Mouse (Mus musculus) left cerebral cortex, adult 8-10 months (tissue): ENCODE results near the gene Fam83e. TPM values are rescaled to one million over a fixed set of nuclear protein-coding genes. Genes with fewer than 3 reads are reported as not detected.

Experiments used
- DNase-seq, 2 experiments: peaks; one replicate each; pipeline ENCODE4 v3.0.0; 2022; ENCODE audit warnings: low spot score in 2 of 2
- total RNA-seq, 4 experiments: library from RNA; stranded (reverse); gene quantifications; 2 replicates each; pipeline ENCODE4 v1.2.4; 2022

The Fam83e gene
- total RNA-seq, 4 experiments from 2014 or later, result 0.14 TPM; not detected in 3

DNA sequence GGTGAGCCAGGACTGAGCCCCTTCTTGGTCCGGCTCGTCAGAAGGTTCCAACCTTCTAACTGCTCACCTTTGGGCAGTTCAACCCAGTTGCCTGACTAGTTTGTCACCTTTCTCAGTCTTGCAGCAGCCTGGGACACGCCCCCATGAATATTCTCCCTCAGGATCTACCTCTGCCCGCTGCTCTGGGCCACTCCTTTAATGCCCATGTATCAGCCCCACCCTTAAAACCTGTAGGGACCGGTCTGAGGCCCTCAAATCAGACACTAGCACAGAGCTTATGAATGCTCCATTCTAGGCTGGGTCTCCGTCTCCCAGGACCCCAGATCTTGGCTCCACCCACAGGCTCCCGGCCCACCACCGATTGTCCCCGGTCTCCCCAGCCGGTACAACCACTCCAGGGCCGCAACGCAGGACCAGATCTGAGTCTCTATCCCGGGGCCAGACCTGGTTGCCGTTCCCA, 6.4 kb upstream of the Fam83e start:
- no peak for DNase-seq

DNA sequence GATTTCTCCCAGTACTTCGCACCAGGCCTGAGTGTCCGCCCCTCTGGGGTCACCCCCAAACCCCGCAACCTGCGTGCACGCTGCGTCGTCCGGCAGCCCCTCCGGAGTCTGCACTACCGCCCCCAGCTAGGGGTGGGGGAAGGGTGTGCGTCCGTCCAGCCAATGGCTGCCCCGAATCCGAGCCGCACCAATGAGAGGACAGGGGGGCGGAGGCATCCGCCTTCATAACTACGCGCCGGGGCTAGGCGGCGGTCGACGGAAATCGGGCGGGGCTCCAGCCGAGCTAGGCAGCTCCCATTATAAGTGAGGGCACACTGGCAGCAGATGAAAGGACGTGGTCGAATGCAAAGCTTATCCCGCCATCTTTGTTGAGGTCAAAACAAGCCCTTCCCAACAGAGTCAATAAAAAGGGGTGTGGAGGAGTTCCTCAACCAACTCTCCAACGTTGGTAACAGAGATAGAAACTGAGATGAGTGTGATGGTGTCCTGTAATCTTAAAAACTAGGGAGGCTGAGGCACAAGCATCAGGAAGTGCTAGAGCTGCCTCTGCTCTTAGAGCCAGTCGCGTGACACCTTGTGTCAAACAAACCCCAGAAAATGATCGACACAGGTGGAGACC, 5.8 kb upstream of the Fam83e start, which contains the start of gene Rpl18:
TSS of gene Rpl18 (plus strand) at position 368 of the 619 bp plus-strand sequence.
- peak; percentile 88 to 99 for DNase-seq

DNA sequence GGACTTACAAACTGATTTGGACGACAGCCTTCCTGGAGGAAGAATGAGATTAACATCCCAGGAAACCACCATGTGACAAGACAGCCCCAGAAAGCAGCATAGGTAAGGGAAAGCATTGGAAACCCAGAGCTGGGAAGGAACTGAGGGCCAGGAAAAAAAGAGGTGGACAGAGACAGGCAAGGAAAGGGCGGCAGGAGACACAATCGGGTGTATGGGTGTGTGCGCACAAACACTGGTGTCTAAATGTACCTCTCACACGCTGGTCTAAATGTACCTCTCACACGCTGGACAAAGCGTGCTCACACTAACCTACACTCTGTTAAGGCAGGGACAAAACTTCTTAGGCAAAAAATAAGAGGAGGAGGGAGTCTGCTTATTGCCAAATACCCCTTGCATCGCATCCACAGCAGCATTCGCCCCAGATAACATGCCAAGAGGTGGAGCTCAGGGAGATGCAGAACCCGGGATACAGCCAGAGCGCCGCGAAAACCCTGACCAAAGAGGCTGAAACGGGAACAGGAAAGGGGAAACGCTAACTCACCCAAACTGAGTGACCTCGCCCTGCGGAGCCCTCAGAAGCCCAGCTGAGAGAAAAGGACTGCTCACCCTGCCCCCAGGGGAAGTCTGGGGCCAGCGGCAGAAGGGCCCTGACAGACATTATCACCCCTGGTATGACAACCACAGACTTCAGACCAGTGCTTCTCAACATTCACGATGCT, 5.1 kb upstream of the Fam83e start:
- DNase-seq, result no peak

DNA sequence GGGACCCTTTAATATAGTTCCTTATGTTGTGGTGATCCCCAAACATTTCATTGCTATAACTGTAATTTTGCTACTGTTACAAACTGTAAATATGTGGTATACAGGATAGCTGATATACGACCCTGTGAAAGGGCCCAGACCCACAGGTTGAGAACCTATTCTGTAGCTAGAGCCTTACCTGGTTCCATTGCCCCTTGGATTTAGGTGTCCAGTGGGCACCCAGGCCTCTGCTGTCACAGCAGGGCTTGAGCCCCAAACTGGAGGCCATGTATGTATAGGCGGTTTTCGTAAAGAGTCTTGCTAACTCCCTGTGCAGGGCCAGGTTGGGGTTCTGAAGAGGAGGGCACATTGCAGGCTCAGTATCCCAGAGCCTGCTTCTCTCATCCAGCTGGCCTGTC, 4.6 kb upstream of the Fam83e start:
- DNase-seq, result no peak

DNA sequence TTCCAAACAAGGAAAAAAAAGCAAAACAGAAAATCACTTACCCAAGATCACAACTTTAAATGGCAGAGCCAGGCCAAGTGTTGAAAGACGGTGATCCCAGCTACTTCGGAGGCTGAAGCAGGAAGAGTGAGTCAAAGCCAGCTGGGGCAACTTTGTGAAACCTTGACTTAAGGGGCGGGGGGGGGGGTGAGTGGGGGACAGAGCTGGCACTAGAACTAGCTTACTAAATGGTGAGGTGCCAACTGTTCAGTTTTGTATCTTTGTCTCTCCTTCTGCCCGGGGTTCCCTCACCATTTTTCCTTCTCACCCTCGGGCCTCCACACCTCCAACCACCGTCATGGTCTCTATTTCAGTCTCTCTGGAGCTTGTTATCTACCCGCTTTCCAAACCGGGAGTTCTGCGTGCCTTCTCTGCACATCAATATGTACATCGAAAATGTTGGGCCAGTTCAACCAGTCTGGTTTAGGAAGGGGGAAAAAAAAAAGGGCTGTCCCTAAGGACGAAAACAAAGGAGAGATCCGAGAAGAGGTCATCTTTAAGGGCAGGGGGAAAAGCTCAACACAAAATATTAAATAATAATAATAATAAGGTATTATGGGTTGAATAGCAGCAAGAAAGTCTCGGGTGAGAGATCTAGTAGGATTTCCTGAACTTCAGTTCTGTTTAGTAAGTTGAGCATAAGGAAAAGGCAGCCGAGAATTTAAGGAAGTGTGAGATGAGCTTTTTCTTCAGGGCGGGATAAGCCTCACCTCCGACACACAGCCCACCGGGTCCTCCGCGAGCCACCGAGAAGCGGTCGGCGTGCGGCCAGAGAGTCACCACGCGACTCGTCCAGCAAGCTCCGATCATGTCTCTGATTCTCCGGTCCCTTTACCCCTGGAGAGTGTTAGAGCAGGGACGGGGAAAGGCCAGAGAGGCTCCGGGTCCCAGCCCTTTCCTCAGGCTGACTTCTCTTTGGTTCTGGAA, 3.8 kb upstream of the Fam83e start:
- no peak for DNase-seq

DNA sequence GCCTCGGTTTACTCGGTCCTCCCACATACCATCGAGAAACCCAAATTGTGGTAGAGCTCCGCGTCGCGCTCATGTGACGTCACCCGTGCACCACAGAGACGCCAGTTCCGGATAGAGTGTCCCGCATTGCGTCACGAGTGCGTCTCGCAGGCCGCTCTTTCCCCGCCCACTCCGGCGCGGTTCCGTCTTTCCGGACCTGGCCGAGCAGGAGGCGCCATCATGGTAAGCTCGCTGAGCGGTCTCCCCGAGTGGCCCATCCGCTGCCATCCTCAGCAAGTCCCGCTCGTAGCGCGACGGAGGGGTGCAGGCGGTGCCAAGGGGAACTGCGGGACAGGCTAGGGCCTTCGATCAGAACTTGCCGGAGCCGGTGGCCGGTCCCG, 3.1 kb upstream of the Fam83e start, which contains the start of gene Sphk2:
TSS of gene Sphk2 (minus strand) at position 85 of the 380 bp plus-strand sequence.
- DNase-seq, result peak; percentile 98 to 99

DNA sequence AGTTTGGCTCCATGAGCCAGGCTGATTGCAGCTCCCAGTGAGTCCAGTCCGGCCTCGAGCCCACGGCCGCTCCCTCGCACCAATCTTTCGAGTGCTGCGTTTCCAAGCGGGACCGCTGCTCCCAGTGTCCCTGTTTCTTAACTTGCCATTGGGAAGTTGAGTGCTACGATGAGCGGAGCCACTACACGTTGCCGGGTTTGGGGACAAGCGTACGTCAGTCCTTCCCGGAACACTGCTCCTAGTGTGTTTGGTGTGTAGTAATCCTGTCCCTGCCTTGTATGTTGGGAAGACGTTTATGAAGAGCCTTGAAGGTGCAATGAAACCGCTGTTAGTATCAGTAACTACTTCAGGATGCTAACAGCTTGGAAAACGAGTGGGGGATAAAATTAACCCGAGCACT, 2.7 kb upstream of the Fam83e start:
- DNase-seq, result no peak

DNA sequence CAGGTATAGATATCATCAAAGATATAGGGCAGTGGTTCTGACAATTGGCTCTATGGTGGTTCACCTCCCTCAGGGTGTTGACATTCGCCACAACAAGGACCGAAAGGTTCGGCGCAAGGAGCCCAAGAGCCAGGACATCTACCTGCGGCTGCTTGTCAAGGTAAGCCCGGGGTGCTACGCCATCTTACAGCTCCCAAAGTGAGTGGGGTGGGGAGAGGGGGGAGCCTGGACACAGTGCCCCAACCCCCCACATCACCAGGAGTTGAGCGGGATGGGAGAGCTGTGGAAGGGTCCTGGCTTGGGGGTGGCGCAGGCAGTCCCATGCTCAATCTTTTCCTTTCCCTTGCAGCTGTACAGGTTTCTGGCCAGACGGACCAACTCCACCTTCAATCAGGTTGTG, 1.8 kb upstream of the Fam83e start:
- no peak for DNase-seq

DNA sequence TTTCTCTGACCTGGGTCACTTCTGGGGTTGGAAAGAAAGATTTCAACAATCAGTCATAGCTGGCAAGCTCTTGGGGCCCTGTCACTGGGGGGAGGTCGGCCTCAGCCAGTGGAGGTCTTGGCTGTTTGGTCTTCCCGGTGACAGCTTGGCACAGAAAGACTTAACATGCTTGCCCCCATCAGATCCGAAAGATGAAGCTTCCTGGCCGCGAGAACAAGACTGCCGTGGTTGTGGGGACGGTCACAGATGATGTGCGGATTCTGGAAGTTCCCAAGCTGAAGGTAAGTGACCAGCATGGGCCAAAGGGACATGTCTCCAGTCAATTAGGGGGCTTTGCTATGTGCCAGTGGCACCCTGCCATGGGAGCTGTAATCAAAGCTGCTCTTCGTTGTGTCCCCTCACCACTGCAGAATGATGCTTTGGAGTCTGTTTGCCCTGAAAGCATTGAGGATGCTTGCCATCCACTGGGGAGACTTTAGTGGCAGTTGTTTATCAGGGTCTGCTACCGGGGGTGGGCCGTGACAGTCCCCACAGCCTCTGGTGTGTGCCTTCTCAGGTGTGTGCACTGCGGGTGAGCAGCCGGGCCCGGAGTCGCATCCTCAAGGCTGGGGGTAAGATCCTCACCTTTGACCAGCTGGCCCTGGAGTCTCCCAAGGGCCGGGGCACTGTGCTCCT, 1.1 kb upstream of the Fam83e start:
- DNase-seq, result no peak

DNA sequence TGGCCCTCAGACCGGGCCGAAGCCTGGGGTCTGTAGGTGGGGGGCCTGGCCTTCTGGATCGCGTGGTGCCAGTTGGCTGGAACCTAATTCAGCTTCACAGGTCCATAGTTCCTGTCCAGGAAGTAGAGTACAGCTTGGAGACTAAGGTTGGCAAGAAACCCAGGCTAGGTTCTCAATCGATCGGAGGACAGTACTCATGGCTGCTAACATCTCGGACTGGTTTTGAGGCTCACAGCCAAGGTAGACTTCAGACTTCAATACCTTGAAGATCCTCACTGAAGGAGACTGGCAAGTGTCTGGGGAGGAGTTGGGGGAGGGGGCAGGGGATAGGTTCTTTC, 191 bp downstream of the Fam83e start:
- no peak for DNase-seq

DNA sequence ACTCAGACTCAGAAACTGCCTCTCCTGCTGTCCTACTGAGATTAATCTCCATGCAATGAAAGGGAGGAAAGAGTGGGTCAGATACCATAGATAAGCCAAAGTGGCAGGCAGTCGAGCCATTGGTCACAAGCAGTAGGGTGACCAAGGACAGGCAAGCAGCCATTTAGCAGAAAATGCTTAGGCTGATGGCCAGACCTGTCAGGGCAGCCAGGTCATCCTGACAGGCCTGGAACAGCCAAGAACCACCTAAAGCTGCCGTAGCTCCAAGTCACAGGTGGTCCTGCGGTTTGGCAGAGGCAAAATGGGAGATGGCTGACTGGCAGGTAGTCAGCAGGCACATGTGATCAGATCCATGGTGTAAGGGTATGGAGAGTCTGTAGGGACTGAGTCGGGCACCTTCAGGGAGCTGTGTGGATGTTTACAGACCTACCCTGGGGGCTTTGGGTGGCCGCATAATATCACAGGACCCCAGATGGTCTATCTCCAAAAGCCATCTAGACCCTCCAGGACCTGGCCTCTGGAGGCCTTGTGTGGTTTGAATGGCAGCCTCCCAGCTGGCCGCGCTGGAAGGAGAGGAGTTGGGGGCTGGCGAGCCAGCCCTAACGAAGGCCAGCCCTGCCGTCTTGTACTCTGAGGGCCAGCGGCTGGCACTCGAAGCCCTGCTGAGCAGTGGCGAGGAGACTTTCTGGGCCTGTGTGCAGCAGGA, 783 bp downstream of the Fam83e start:
- DNase-seq, result no peak

DNA sequence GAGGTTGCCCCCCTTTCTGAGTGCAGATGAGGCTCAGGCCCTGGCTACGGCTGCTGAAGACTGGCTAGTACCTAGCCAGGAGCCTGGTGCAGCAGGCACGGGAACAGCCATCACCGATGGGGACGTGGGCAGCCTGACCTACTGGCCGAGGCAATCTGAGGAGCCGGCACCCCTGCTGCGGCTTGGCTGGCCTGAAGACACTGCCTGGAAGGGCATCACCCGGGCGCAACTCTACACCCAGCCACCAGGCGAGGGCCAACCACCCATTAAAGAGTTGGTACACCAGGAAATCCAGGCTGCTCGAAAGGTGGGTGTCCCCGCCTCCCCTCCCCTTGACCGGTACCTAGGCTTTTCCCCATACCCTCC, 1.3 kb downstream of the Fam83e start:
- DNase-seq, result no peak

DNA sequence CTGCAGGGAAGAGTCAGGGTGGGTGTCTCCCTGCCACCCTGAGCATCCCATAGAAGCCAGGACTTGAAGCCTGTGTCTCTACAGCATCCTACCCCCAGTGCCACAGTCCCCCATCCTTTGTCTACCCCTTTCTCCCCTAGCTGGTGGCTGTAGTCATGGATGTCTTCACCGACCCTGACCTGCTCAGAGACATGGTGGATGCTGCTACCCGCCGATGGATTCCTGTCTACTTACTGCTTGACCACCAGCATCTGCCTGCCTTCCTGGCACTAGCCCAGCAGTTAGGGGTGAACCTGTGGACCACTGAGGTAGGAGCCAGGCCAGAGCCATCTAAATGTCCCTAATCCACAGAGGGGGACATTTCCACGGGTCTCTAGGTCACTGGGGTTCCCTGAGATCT, 2.3 kb downstream of the Fam83e start:
- no peak for DNase-seq

DNA sequence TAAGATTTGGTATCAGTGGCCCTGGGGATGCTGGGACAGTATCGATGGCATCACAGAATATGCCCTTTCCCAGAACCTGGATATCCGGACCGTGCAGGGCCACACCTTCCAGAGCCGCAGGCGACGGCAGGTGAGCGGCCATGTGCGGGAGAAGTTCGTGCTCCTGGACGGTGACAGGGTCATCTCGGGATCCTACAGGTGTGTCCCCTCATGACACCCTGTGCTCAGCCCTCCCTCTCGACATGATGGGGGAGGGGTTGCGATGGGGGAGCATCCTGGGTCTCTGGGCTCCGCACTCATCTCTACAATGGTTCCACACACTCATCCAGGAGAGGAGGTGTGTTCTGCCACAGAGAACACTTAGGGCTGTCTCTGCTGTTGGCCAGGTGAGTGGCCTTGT, 2.8 kb downstream of the Fam83e start:
- no peak for DNase-seq

DNA sequence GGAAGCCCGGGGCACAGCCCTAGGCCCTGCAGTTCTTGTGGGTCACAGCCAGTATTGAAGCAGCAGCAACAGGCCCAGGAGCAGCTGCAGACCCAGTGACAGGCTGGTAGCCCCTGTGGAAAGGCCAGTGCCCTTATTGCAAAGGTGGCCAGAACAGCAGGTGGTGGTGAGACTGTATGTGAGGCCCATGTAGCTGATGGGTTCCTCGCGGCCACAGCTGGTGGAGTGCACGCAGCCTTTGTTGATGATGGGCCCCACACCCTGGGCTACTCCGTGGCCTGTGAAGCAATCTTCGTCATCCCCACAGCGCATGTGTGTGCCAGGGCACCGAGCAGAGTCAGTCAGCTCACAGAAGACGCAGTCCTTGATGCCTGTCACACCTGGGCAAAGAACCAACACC, 4.1 kb downstream of the Fam83e start:
- DNase-seq, result no peak

DNA sequence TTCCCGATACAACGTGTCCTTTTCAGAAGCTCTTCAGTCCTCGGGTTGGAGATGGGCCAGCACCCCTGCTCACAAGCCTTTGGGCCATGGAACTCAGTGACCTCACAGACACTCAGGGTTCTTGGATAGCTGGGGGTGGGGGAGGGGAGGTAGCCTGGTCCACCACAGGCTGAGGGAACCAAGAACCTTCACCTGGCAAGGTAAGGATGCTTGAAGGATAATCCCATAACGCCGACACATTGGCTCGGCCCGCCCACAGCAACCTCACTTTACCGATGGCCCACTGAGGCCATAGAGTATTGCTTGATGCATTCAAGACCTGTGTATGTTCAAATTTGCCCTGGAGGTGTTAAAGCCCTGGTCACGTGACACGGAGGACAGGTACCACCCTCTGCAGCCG, 4.7 kb downstream of the Fam83e start, which contains the start of gene Spaca4:
TSS of gene Spaca4 (minus strand) at position 101 of the 400 bp plus-strand sequence.
- DNase-seq, result no peak

DNA sequence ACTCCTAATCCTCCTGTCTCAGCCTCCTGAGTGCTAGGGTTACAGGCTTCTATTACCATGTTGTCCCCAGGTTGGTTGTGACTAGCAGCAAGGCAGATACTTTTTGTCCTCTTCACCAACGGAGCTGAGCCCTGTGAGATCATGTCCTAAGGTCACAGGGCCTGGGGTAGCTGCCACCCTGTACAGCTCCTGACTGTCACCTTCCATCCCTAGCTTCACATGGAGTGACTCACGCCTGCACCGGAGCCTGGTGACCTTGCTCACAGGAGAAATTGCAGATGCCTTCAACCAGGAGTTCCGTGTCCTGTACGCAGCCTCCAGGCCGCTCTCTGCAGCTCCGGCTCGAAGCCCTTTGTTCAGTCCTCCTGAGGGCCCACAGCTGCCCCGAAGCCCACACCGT, 5.4 kb downstream of the Fam83e start:
- DNase-seq, result no peak

DNA sequence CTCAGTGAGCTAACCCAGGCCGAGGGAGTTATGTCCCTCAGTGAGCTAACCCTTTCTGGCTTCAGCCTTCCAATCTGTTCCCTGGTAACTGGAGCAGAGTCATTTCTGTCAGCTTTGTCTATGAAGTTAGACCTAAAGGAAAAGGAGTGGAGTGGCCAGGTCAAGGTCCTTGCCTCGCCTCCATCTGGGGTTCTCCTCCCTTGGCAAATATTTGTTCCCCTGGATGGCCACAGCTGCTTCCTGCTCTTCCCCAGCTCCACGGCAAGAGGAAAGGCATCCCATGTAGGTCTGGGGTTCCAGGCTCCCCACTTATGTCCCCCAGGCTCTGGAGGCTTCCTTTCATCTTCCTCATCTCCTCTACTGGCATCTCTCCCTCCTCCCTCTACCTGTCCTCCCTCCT, 6.6 kb downstream of the Fam83e start:
- no peak for DNase-seq

DNA sequence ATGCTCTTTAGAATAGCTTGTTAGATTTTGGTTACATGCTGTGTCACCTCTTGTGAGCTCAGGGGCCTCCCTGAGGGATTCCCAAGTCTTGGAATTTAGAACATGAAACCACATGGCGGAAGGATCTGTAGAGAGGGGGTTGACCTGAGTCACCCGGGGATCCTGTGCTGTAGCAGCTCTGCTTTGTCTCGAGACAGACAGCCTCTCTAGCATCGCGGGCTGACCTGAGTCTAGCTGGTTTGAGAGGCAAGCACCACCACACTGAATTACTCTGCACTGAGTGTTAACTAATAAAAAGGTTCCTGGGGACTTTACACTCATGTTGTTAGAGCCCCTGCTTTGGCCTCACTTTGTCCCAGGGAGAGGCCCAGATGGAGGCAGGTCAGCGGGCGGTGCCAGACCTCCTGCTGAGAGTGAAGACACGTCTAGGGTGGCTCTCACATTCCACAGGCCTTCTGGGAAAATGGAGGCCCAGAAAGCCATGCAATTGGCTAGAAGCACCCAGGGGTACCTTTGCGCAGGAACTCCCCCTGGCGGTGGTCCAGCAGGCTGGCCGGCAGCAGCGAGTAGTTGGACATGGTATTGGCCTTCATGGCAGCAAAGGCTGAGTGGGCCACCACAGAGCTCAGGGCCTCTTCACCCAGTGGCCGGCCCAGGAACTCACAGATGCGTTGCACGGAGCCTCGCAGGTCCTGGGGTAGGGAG, 9.9 kb downstream of the Fam83e start:
- DNase-seq, result no peak

DNA sequence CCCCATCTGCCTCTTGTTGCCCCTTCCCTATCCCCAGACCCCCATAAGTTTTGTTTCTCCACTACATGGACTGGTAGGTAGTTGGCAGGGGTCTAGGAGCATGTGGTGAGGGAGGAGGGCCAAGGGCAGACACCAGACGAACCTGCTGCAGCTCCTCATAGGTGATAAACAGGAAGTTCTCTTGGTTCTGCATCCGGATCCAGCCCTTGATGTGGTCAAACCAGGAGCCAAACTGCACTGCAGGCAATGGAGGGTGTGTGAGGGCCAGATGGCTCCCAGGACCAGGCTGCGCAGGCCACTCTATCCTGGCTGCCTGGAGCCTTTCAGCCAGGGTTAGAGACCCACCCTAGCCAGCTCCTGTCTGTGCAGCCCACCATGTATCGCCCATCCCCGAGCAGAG, 12.5 kb downstream of the Fam83e start:
- no peak for DNase-seq
